Mouse (Mus musculus) brain, embryonic 14.5 days (tissue): ENCODE measurements at regions not wholly inside any gene's neighbourhood (a gene's known extent, or its start where the extent isn't known, plus 50 kb on each side); places are given as distances from the start of the nearest gene placed in this dataset.

Experiments
- DNase-seq: peaks from one replicate; pipeline ENCODE4 v3.0.0-alpha.2; 2011; ENCODE audit warnings: low read depth
- CTCF ChIP-seq: fragments of 200-500 bp; IDR thresholded peaks from 2 replicates; pipeline ENCODE4 v1.5.1; 2012; ENCODE audit warnings: inconsistent platforms, mild to moderate bottlenecking, moderate library complexity, borderline replicate concordance; ENCODE audit not compliant: insufficient read depth, insufficient read length; ENCODE audit errors: extremely low read depth
- POLR2A ChIP-seq: fragments of 200-500 bp; IDR thresholded peaks from 2 replicates; pipeline ENCODE4 v1.6.1; 2012; ENCODE audit warnings: mild to moderate bottlenecking, inconsistent platforms, borderline replicate concordance; ENCODE audit not compliant: poor library complexity, insufficient read depth, insufficient read length, severe bottlenecking; ENCODE audit errors: extremely low read depth

- TF ChIP-seq POLR2A (no peak), CTCF (no peak)
- no peak for DNase-seq
Measured at GRCm38 (mm10) chr6:47354515-47354914, 98.7 kb upstream of the Cul1 start.

GRCm38 (mm10) chr6:47355500-47355899 lies 97.7 kb upstream of the Cul1 start:
- no peak for DNase-seq
- TF ChIP-seq CTCF (no peak), POLR2A (no peak)

DNA sequence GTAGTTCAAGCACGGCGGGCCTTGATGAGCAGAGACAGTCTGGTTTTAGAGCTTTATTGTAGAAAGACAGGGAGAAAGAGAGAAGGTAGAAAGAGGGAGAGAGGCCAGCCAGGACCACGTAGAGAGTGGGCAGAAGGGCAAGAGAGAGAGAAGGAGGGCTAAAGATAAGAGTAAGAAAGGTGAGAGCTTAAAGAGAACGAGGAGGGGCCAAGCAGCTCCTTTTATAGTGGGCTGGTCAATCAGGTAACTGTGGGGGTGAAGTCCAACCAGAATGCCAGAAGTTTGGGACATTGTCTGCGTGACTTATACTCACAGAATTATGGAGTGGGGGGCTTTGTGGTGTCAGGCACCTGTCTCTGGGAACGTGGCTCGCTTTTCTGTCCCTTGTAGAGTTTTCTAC lies 96.7 kb upstream of the Cul1 start:
- TF ChIP-seq CTCF (no peak), POLR2A (no peak)
- DNase-seq = no peak

DNA sequence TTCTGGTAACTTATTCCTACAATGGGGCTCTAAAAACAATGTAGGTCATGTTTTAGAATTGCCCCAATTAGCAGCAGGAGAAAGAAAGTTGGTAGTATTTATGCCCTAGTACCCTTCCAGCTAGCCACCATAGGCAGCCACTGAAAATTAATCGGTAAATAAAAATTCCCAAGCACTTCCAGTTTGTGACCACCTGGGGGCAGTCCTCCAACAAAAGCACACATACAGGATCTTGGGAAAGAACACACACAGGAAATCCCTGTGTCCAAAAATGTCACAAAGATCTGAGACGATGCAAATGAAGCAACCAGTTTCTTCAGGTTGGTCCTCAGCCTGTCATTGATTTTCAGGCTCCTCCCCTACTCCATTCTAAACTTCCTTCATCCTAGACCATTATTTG lies 94.5 kb upstream of the Cul1 start:
- TF ChIP-seq POLR2A (no peak), CTCF (peak; percentile 63; the same call in 1 of the 2 replicates)
- DNase-seq = peak; percentile 75

DNA sequence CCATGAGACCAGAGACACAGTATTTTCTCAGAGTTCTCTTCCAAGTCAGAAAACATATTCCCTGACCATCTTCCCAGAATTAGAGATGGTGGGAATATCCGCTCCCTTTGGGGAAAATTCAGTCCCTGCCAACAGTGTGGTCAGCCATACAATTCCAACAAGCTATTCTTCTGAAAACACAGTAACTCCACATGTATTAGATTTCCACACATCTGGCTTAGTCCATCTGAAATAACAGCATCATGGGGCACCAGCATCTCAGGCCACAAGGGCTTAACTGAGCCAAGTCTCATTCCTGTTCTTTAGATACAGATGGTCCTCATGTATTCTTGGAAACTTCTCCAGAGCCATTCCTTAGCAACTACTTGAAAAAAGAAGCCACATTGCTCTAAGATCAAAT lies 89.2 kb upstream of the Cul1 start:
- TF ChIP-seq POLR2A = no peak
- TF ChIP-seq CTCF = no peak
- no peak for DNase-seq

DNA sequence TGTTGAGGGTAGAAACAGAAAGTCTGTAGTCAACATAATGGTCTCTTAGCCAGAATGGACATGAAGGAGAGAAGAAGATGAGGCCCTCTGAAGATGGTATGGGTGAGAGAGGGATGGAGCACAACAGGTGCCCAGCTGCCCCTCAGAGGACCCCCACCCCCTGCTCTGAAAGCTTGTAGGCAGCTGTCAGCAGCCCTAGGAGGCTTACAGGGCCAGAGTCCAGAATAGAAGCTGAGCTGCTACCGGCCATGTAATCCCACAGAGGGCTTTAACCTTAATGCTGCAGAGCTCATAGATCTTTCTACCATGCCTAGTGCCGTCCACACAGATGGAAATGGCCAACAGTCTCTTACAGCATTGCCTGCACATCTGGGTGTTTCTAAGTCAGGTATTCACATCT lies 88.6 kb upstream of the Cul1 start:
- no peak for TF ChIP-seq CTCF
- no peak for DNase-seq

DNA sequence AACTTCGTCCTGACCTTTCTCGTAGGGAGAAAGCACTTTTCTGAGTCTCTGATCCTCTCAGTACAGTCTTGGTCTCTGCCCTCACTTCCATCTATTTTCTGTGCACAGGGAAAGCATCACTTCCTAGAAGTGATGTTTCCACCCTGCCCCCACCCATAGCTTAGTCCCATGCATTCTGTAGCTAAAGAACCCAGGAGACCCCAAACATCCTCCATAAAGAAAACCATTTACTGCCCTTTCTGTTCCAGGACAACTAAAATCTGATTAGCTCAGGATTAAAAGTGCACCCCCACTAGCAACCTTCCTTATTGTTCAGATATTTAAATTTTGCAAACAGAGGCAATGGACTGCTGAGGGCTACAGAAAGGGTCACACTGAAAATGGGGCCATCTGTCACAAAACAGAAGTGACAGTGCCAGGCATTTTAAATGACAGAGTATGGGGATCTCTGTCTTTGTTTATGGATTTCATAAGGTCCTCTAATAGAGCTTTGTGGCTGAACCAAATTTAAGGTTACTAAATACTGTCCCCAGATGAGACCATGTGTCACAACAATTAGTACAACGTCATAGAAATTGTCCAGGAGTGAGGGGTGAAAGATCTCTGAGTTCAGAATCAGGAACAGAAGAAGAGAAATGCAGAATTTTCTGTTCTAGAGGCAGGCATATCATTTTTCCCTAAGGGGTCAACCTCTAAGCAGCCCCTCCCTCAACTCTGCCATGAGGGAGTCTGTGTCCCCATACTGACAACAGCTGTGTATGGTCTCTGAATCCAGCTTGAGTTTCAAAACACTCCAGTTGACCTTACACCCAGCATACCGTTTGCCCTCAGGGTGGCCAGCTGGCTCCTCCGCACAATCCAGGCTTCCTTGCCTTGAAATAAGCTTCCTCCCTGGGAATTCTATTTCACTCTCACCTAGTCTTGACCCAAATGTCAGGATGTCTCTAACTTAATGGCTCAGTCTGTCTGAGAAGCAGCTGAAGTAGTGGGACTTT lies 87.2 kb upstream of the Cul1 start:
- no peak for TF ChIP-seq POLR2A
- no peak for TF ChIP-seq CTCF

GRCm38 (mm10) chr6:47367461-47367860 lies 85.7 kb upstream of the Cul1 start:
- peak; percentile 94 for DNase-seq
- no peak for TF ChIP-seq CTCF

More for the DNA sequence above, 87.2 kb upstream of the Cul1 start:
- peak; percentile 77 for DNase-seq

GRCm38 (mm10) chr6:47375705-47376104 lies 77.5 kb upstream of the Cul1 start:
- TF ChIP-seq POLR2A = no peak
- no peak for TF ChIP-seq CTCF
- no peak for DNase-seq

DNA sequence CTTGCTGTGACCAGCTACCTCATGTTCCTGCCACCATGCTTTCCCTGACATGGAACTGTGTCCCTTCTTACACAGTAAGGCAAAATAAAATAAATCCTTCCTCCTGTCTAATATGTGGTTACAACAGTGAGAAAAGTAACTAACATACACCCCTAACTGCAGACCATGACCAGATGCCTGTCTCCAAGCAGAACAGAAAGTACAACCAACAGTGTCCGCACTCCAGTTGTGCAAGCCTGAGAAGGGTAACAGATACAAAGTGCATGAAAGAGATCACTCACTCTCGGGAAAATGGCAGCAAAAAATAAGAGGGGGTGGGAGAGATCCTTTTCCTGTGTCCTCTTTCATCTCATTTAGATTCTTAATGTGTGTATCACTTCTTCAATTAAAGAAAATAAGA lies 71.7 kb upstream of the Cul1 start:
- TF ChIP-seq POLR2A (no peak), CTCF (no peak)
- no peak for DNase-seq

DNA sequence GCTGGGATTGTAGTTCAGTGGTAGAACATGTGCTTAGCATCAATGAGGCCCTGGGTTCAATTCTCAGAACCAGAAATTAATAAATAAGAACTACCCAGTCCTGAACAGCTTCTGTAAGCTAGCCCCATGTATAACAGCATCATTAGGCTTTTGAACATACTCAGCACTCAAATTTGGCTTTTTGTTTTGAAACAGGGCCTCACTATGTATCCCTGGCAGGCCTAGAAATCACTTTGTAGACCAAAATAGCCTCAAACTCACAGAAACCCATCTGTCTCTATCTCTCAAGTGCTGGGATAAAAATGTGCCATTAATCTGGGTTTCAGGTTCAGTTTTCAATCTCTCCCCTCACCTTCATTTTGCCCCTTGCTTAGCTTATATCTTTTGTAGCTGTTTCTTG lies 66.6 kb upstream of the Cul1 start:
- TF ChIP-seq POLR2A (no peak), CTCF (no peak)
- DNase-seq = no peak

DNA sequence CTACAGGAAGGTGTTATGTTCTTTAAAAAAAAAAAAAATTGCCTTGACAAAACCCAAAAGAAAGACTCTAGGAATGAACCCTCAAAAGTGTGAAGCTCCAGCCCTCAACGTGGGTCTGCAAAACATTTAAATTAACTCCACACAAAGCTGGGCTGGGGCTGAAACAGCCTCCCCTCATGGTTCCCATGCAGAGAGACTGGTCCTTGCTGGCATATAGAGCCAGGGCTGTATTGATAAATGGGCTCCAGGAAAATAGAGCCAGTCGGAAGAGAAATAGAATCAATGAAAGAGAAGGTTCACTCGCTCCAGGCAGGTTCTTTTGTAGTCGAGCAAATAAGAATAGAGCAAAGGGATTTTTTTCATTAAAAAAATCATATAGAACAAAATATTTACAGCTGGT lies 63.3 kb upstream of the Cul1 start:
- TF ChIP-seq POLR2A (no peak), CTCF (no peak)
- DNase-seq = peak; percentile 52

- peak; percentile 91 for DNase-seq
- TF ChIP-seq CTCF (no peak), POLR2A (no peak)
Measured at GRCm38 (mm10) chr6:47390436-47391002, 62.7 kb upstream of the Cul1 start.
